Mouse (Mus musculus) cerebral cortex, adult 2 months (tissue): ENCODE results near the gene A930033H14Rik.

ENCODE experiments used
- WGBS: fragments of 180-500 bp; shearing (Covaris S2); methylation state at CpG from one replicate; pipeline ENCODE4 v1.1.7; 2018; 5-methylcytosine and 5-hydroxymethylcytosine counted together

A930033H14Rik gene

GRCm38 (mm10) chr10:69237185-69237584 lies 24.3 kb upstream of the A930033H14Rik start:
- WGBS: 60% methylated on average over 3 of the region's 3 CpGs

- WGBS: 76% methylated on average over 8 of the region's 8 CpGs
Measured at GRCm38 (mm10) chr10:69225951-69226350, 13.1 kb upstream of the A930033H14Rik start.

- 96% methylated on average over 5 of the region's 5 CpGs for WGBS
Measured at GRCm38 (mm10) chr10:69225471-69225870, 12.6 kb upstream of the A930033H14Rik start.

- WGBS: 52% methylated on average over 7 of the region's 7 CpGs
Measured at GRCm38 (mm10) chr10:69224276-69224675, 11.4 kb upstream of the A930033H14Rik start.

- WGBS: 95% methylated on average over 4 of the region's 4 CpGs
Measured at GRCm38 (mm10) chr10:69223232-69223631, 10.3 kb upstream of the A930033H14Rik start.

- 72% methylated on average over 3 of the region's 3 CpGs for WGBS
Measured at GRCm38 (mm10) chr10:69221955-69222354, 9.1 kb upstream of the A930033H14Rik start.

- 77% methylated on average over 9 of the region's 9 CpGs for WGBS
Measured at GRCm38 (mm10) chr10:69221148-69221547, 8.2 kb upstream of the A930033H14Rik start.

- 80% methylated on average over 6 of the region's 6 CpGs for WGBS
Measured at GRCm38 (mm10) chr10:69220296-69220695, 7.4 kb upstream of the A930033H14Rik start.

- 73% methylated on average over 2 of the region's 2 CpGs for WGBS
Measured at GRCm38 (mm10) chr10:69219289-69219626, 6.4 kb upstream of the A930033H14Rik start.

- WGBS: 90% methylated on average over 14 of the region's 14 CpGs
Measured at GRCm38 (mm10) chr10:69218458-69219288, 5.8 kb upstream of the A930033H14Rik start.

GRCm38 (mm10) chr10:69217127-69217690 lies 4.3 kb upstream of the A930033H14Rik start:
- 91% methylated on average over 4 of the region's 4 CpGs for WGBS

GRCm38 (mm10) chr10:69213986-69214385 lies 1.1 kb upstream of the A930033H14Rik start:
- WGBS: 21% methylated on average over 5 of the region's 5 CpGs

- under 1% methylated on average over 21 of the region's 21 CpGs for WGBS
Measured at GRCm38 (mm10) chr10:69213451-69213877, 566 bp upstream of the A930033H14Rik start.

GRCm38 (mm10) chr10:69211976-69212375 lies 922 bp downstream of the A930033H14Rik start:
- 7% methylated on average over 14 of the region's 14 CpGs for WGBS

- WGBS: 55% methylated on average over 8 of the region's 8 CpGs
Measured at GRCm38 (mm10) chr10:69211560-69211959, 1.3 kb downstream of the A930033H14Rik start.

- 88% methylated on average over 5 of the region's 5 CpGs for WGBS
Measured at GRCm38 (mm10) chr10:69210659-69211058, 2.2 kb downstream of the A930033H14Rik start.

GRCm38 (mm10) chr10:69210006-69210405 lies 2.9 kb downstream of the A930033H14Rik start:
- 95% methylated on average over 10 of the region's 10 CpGs for WGBS

- 95% methylated on average over 3 of the region's 3 CpGs for WGBS
Measured at GRCm38 (mm10) chr10:69208705-69209104, 4.2 kb downstream of the A930033H14Rik start.

GRCm38 (mm10) chr10:69207981-69208630 lies 4.8 kb downstream of the A930033H14Rik start:
- 87% methylated on average over 15 of the region's 15 CpGs for WGBS

- WGBS: 82% methylated on average over 7 of the region's 7 CpGs
Measured at GRCm38 (mm10) chr10:69207481-69207880, 5.4 kb downstream of the A930033H14Rik start.

GRCm38 (mm10) chr10:69206081-69206480 lies 6.8 kb downstream of the A930033H14Rik start:
- WGBS: 92% methylated on average over 6 of the region's 6 CpGs

- WGBS: 33% methylated on average over 8 of the region's 8 CpGs
Measured at GRCm38 (mm10) chr10:69204677-69205400, 8.1 kb downstream of the A930033H14Rik start.
